Mouse (Mus musculus) neural tube, embryonic 12.5 days (tissue): Measurements from ENCODE around the gene Dbn1. TPM values are rescaled to one million over a fixed set of nuclear protein-coding genes. Genes with fewer than 3 reads are reported as not detected.

Experiments used
- ATAC-seq: fragments of 200-750 bp; cut with Nextera tagmentation; 2 replicates; pipeline ENCODE4 v1.8.0; 2017; ENCODE audit warnings: low read depth, mild to moderate bottlenecking, moderate TSS enrichment, moderate library complexity; ENCODE audit not compliant: low FRiP score
- H3K27ac ChIP-seq: fragments of 300-500 bp; sonication (generic); 2 replicates; pipeline ENCODE4 v1.5.1; 2016
- H3K27me3 ChIP-seq: fragments of 300-500 bp; sonication (generic); replicated peaks from 2 replicates; pipeline ENCODE4 v1.6.1; 2016; ENCODE audit warnings: mild to moderate bottlenecking
- H3K36me3 ChIP-seq: fragments of 300-500 bp; sonication (generic); 2 replicates; pipeline ENCODE4 v1.6.1; 2016; ENCODE audit warnings: mild to moderate bottlenecking
- H3K4me1 ChIP-seq: fragments of 300-500 bp; sonication (generic); 2 replicates; pipeline ENCODE4 v1.6.1; 2016
- H3K4me2 ChIP-seq: fragments of 300-500 bp; sonication (generic); replicated peaks from 2 replicates; pipeline ENCODE4 v1.6.1; 2016; ENCODE audit warnings: mild to moderate bottlenecking
- H3K4me3 ChIP-seq: fragments of 300-500 bp; sonication (generic); 2 replicates; pipeline ENCODE4 v1.5.1; 2016
- H3K9ac ChIP-seq: fragments of 300-500 bp; sonication (generic); 2 replicates; pipeline ENCODE4 v1.6.1; 2016; ENCODE audit warnings: mild to moderate bottlenecking
- H3K9me3 ChIP-seq: fragments of 300-500 bp; sonication (generic); 2 replicates; pipeline ENCODE4 v1.6.1; 2016; ENCODE audit warnings: mild to moderate bottlenecking
- WGBS: fragments of 180-500 bp; shearing (Covaris S2); methylation state at CpG from one replicate; pipeline ENCODE4 v1.1.7; 2016; 5-methylcytosine and 5-hydroxymethylcytosine counted together
- polyA plus RNA-seq: library from polyadenylated mRNA; unstranded; fragments of >200 nt; fragmentation: Nextera tagmentation; extraction: Ambion mirVana; gene quantifications from 2 replicates; pipeline ENCODE4 v1.2.1, GENCODE M21; 2016

Dbn1 gene
- polyA plus RNA-seq, 1 experiment from 2014 or later: 596 TPM

- H3K27me3 ChIP-seq: no peaks in the 10 kb centered on the region
- peaks cover 76% of the 10 kb centered on the region for H3K4me1 ChIP-seq
- peak overlapping the region; percentile 96 for H3K4me2 ChIP-seq
- peak overlapping the region; percentile 86 for H3K27ac ChIP-seq
- peaks cover 48% of the 10 kb centered on the region for H3K36me3 ChIP-seq
- no peaks in the 10 kb centered on the region for H3K9me3 ChIP-seq
- H3K9ac ChIP-seq: peak overlapping the region; percentile 82
- ATAC-seq: no peak
- WGBS: 16% methylated on average over 18 of the region's 18 CpGs
- peak overlapping the region; percentile 52 for H3K4me3 ChIP-seq
Observed at GRCm38 (mm10) chr13:55473076-55473831, 14.7 kb downstream of the Dbn1 start.

GRCm38 (mm10) chr13:55472132-55473022 lies 15.5 kb downstream of the Dbn1 start:
- H3K9ac ChIP-seq: peak overlapping the region; percentile 82
- peak overlapping the region; percentile 86 for H3K27ac ChIP-seq
- H3K4me3 ChIP-seq: peak overlapping the region; percentile 52
- peak overlapping the region; percentile 96 for H3K4me2 ChIP-seq
- H3K9me3 ChIP-seq: no peaks in the 10 kb centered on the region
- whole genome bisulfite sequencing: under 1% methylated on average over 103 of the region's 103 CpGs
- H3K4me1 ChIP-seq: peaks cover 76% of the 10 kb centered on the region
- H3K27me3 ChIP-seq: no peaks in the 10 kb centered on the region
- H3K36me3 ChIP-seq: peaks cover 40% of the 10 kb centered on the region
- peak; percentile 49 for ATAC-seq

GRCm38 (mm10) chr13:55471819-55472131 lies 16.1 kb downstream of the Dbn1 start:
- Histone ChIP-seq H3K27me3 (no peaks in the 10 kb centered on the region), H3K27ac (peak overlapping the region; percentile 86), H3K36me3 (peaks cover 34% of the 10 kb centered on the region), H3K4me3 (peak overlapping the region; percentile 52), H3K9ac (peak overlapping the region; percentile 82), H3K9me3 (no peaks in the 10 kb centered on the region), H3K4me1 (peaks cover 76% of the 10 kb centered on the region), H3K4me2 (peak overlapping the region; percentile 96)
- ATAC-seq: peak; percentile 31
- under 1% methylated on average over 31 of the region's 31 CpGs for WGBS

- H3K36me3 ChIP-seq: peaks cover 29% of the 10 kb centered on the region
- no peaks in the 10 kb centered on the region for H3K9me3 ChIP-seq
- H3K9ac ChIP-seq: peak overlapping the region; percentile 82
- WGBS: 2% methylated on average over 54 of the region's 54 CpGs
- H3K4me2 ChIP-seq: peak overlapping the region; percentile 96
- peak; percentile 73 for ATAC-seq
- H3K4me1 ChIP-seq: peaks cover 72% of the 10 kb centered on the region
- H3K27ac ChIP-seq: peak overlapping the region; percentile 86; the same call in 1 of the 2 replicates
- peak overlapping the region; percentile 52 for H3K4me3 ChIP-seq
- H3K27me3 ChIP-seq: no peaks in the 10 kb centered on the region
Observed at GRCm38 (mm10) chr13:55471156-55471818, 16.6 kb downstream of the Dbn1 start.

- Histone ChIP-seq H3K4me1 (peaks cover 71% of the 10 kb centered on the region), H3K27me3 (no peaks in the 10 kb centered on the region), H3K9me3 (no peaks in the 10 kb centered on the region), H3K36me3 (peaks cover 20% of the 10 kb centered on the region), H3K9ac (no peak overlapping the region), H3K4me3 (no peak overlapping the region), H3K4me2 (peak overlapping the region; percentile 96), H3K27ac (no peak overlapping the region)
- whole genome bisulfite sequencing: 53% methylated on average over 9 of the region's 9 CpGs
- ATAC-seq: no peak
Observed at GRCm38 (mm10) chr13:55470372-55470771, 17.5 kb downstream of the Dbn1 start.

- Histone ChIP-seq H3K36me3 (peaks cover 6% of the 10 kb centered on the region), H3K9ac (no peak overlapping the region), H3K27ac (no peak overlapping the region), H3K27me3 (no peaks in the 10 kb centered on the region), H3K4me3 (no peak overlapping the region), H3K4me1 (peaks cover 69% of the 10 kb centered on the region), H3K4me2 (no peak overlapping the region), H3K9me3 (no peaks in the 10 kb centered on the region)
- WGBS: 40% methylated on average over 13 of the region's 13 CpGs
- no peak for ATAC-seq
Observed at GRCm38 (mm10) chr13:55468851-55469560, 18.9 kb downstream of the Dbn1 start.

GRCm38 (mm10) chr13:55465830-55466440 lies 22.0 kb downstream of the Dbn1 start:
- Histone ChIP-seq H3K4me3 (peak overlapping the region; percentile 66; the same call in 1 of the 2 replicates), H3K9ac (peak overlapping the region; percentile 35; the same call in 1 of the 2 replicates), H3K4me1 (peaks cover 50% of the 10 kb centered on the region), H3K36me3 (peaks cover 13% of the 10 kb centered on the region), H3K4me2 (peak overlapping the region; percentile 80), H3K9me3 (no peaks in the 10 kb centered on the region), H3K27me3 (no peaks in the 10 kb centered on the region), H3K27ac (0 out of 2 replicates have a peak overlapping the region, but pooled peaks have one; percentile 92)
- WGBS: 67% methylated on average over 5 of the region's 5 CpGs
- no peak for ATAC-seq

- no peaks in the 10 kb centered on the region for H3K9me3 ChIP-seq
- 4% methylated on average over 3 of the region's 3 CpGs for WGBS
Observed at GRCm38 (mm10) chr13:55465184-55465583, 22.7 kb downstream of the Dbn1 start.

GRCm38 (mm10) chr13:55464027-55464884 lies 23.7 kb downstream of the Dbn1 start, which contains the start of gene Prr7:
TSS of gene Prr7 (plus strand) at chr13:55464267.
- ATAC-seq: peak; percentile 86
- Histone ChIP-seq H3K4me3 (peak within 1 kb of the TSS; percentile 66), H3K36me3 (peaks cover 30% of the 10 kb centered on the region), H3K4me2 (peak within 1 kb of the TSS; percentile 80), H3K27ac (peak within 1 kb of the TSS; percentile 92), H3K4me1 (peaks cover 34% of the 10 kb centered on the region), H3K27me3 (no peaks in the 10 kb centered on the region), H3K9me3 (no peaks in the 10 kb centered on the region), H3K9ac (peak within 1 kb of the TSS; percentile 80)
- under 1% methylated on average over 82 of the region's 84 CpGs for WGBS

More at GRCm38 (mm10) chr13:55465184-55465583, 22.7 kb downstream of the Dbn1 start:
- Histone ChIP-seq H3K4me3 (peak overlapping the region; percentile 66), H3K4me2 (peak overlapping the region; percentile 80), H3K27ac (peak overlapping the region; percentile 92), H3K9ac (peak overlapping the region; percentile 80), H3K36me3 (peaks cover 20% of the 10 kb centered on the region), H3K4me1 (peaks cover 43% of the 10 kb centered on the region), H3K27me3 (no peaks in the 10 kb centered on the region)
- peak; percentile 43 for ATAC-seq

- Histone ChIP-seq H3K27me3 (no peaks in the 10 kb centered on the region), H3K27ac (peak overlapping the region; percentile 92; the same call in 1 of the 2 replicates), H3K4me1 (peaks cover 30% of the 10 kb centered on the region), H3K9ac (peak overlapping the region; percentile 80), H3K4me2 (peak overlapping the region; percentile 80), H3K36me3 (peaks cover 37% of the 10 kb centered on the region), H3K9me3 (no peaks in the 10 kb centered on the region), H3K4me3 (peak overlapping the region; percentile 66)
- peak; percentile 6; the same call in 1 of the 2 replicates for ATAC-seq
- WGBS: 8% methylated on average over 14 of the region's 14 CpGs
Observed at GRCm38 (mm10) chr13:55463399-55464026, 24.4 kb downstream of the Dbn1 start.
